Mouse (Mus musculus): ENCODE measurements around the gene Hagh. TPM values are rescaled to one million over a fixed set of nuclear protein-coding genes. Genes with fewer than 3 reads are reported as not detected.

Hagh gene
- total and polyA plus RNA-seq, 2 experiments: 855 to 900 TPM

GRCm38 (mm10) chr17:24857831-24858470, 18.0 kb downstream of the Hagh start:
- Histone ChIP-seq H3K4me3 (ENCODE audit: insufficient read depth, low read depth, low read length) (peak overlapping the region; percentile 15; the same call in 1 of the 2 replicates), H3K27me3 (ENCODE audit: control insufficient read depth, insufficient read depth, low read length) (no peaks in the 10 kb centered on the region), H3K79me2 (ENCODE audit: control insufficient read depth, insufficient read depth, low read length) (peaks cover 5% of the 10 kb centered on the region; the same call in 1 of the 2 replicates), H3K36me3 (ENCODE audit: control insufficient read depth, insufficient read depth, low read length) (peaks cover 62% of the 10 kb centered on the region), H3K9ac (ENCODE audit: low read depth, low read length) (peak overlapping the region; percentile 54), H3K27ac (replicated peaks; ENCODE audit: insufficient read depth, low read depth, low read length) (peak overlapping the region; percentile 46), H3K4me1 (ENCODE audit: control insufficient read depth, insufficient read depth, low read length) (peaks cover 30% of the 10 kb centered on the region)
- 30% methylated on average over 8 of the region's 8 CpGs for WGBS
- TF ChIP-seq POLR2A (IDR thresholded peaks at IDR 0.05; ENCODE audit: extremely low read depth, insufficient read depth, low read length) (no peak), CTCF (IDR thresholded peaks at IDR 0.05; ENCODE audit: low read depth, low read length) (no peak)
- DNase-seq (ENCODE audit: extremely low read depth, low read depth, low spot score): peak; percentile 90

- Histone ChIP-seq H3K27ac (replicated peaks; ENCODE audit: insufficient read depth, low read depth, low read length) (peak overlapping the region; percentile 27; the same call in 1 of the 2 replicates), H3K4me3 (ENCODE audit: insufficient read depth, low read depth, low read length) (no peak overlapping the region), H3K79me2 (ENCODE audit: control insufficient read depth, insufficient read depth, low read length) (no peaks in the 10 kb centered on the region; the same call in 1 of the 2 replicates), H3K4me1 (ENCODE audit: control insufficient read depth, insufficient read depth, low read length) (peaks cover 27% of the 10 kb centered on the region), H3K27me3 (ENCODE audit: control insufficient read depth, insufficient read depth, low read length) (no peaks in the 10 kb centered on the region), H3K36me3 (ENCODE audit: control insufficient read depth, insufficient read depth, low read length) (peaks cover 62% of the 10 kb centered on the region), H3K9ac (ENCODE audit: low read depth, low read length) (peak overlapping the region; percentile 21; the same call in 1 of the 2 replicates)
- no peak for DNase-seq (ENCODE audit: extremely low read depth, low read depth, low spot score)
- TF ChIP-seq POLR2A (IDR thresholded peaks at IDR 0.05; ENCODE audit: extremely low read depth, insufficient read depth, low read length) (no peak), CTCF (IDR thresholded peaks at IDR 0.05; ENCODE audit: low read depth, low read length) (no peak)
- WGBS: 41% methylated on average over 6 of the region's 6 CpGs
These were observed 19.0 kb downstream of the Hagh start for GRCm38 (mm10) chr17:24858967-24859366.

GRCm38 (mm10) chr17:24860076-24860475, 20.1 kb downstream of the Hagh start:
- Histone ChIP-seq H3K79me2 (ENCODE audit: control insufficient read depth, insufficient read depth, low read length) (no peaks in the 10 kb centered on the region; the same call in 1 of the 2 replicates), H3K4me1 (ENCODE audit: control insufficient read depth, insufficient read depth, low read length) (peaks cover 27% of the 10 kb centered on the region), H3K27me3 (ENCODE audit: control insufficient read depth, insufficient read depth, low read length) (no peaks in the 10 kb centered on the region), H3K4me3 (ENCODE audit: insufficient read depth, low read depth, low read length) (no peak overlapping the region), H3K27ac (replicated peaks; ENCODE audit: insufficient read depth, low read depth, low read length) (0 out of 2 replicates have a peak overlapping the region, but pooled peaks have one; percentile 5), H3K9ac (ENCODE audit: low read depth, low read length) (no peak overlapping the region), H3K36me3 (ENCODE audit: control insufficient read depth, insufficient read depth, low read length) (peaks cover 65% of the 10 kb centered on the region)
- TF ChIP-seq POLR2A (IDR thresholded peaks at IDR 0.05; ENCODE audit: extremely low read depth, insufficient read depth, low read length): no peak
- TF ChIP-seq CTCF (IDR thresholded peaks at IDR 0.05; ENCODE audit: low read depth, low read length): no peak
- WGBS: 59% methylated on average over 8 of the region's 8 CpGs
- DNase-seq (ENCODE audit: extremely low read depth, low read depth, low spot score): no peak

GRCm38 (mm10) chr17:24861785-24862184, 21.8 kb downstream of the Hagh start:
- peaks cover 16% of the 10 kb centered on the region for H3K4me1 ChIP-seq (ENCODE audit: control insufficient read depth, insufficient read depth, low read length)
- DNase-seq (ENCODE audit: extremely low read depth, low read depth, low spot score): no peak
- H3K9ac ChIP-seq (ENCODE audit: low read depth, low read length): no peak overlapping the region
- peaks cover 60% of the 10 kb centered on the region for H3K36me3 ChIP-seq (ENCODE audit: control insufficient read depth, insufficient read depth, low read length)
- H3K27me3 ChIP-seq (ENCODE audit: control insufficient read depth, insufficient read depth, low read length): no peaks in the 10 kb centered on the region
- H3K27ac ChIP-seq (replicated peaks; ENCODE audit: insufficient read depth, low read depth, low read length): no peak overlapping the region
- no peak for TF ChIP-seq POLR2A (IDR thresholded peaks at IDR 0.05; ENCODE audit: extremely low read depth, insufficient read depth, low read length)
- no peak for TF ChIP-seq CTCF (IDR thresholded peaks at IDR 0.05; ENCODE audit: low read depth, low read length)
- 79% methylated on average over 3 of the region's 3 CpGs for WGBS
- no peak overlapping the region for H3K4me3 ChIP-seq (ENCODE audit: insufficient read depth, low read depth, low read length)
- H3K79me2 ChIP-seq (ENCODE audit: control insufficient read depth, insufficient read depth, low read length): no peaks in the 10 kb centered on the region

GRCm38 (mm10) chr17:24865776-24866175, 25.8 kb downstream of the Hagh start, which contains the start of gene Igfals:
Igfals (plus strand) TSS chr17:24865997.
- H3K4me3 ChIP-seq (ENCODE audit: insufficient read depth, low read depth, low read length): no peak within 1 kb of the TSS
- DNase-seq (ENCODE audit: extremely low read depth, low read depth, low spot score): no peak
- no peaks in the 10 kb centered on the region for H3K79me2 ChIP-seq (ENCODE audit: control insufficient read depth, insufficient read depth, low read length)
- H3K4me1 ChIP-seq (ENCODE audit: control insufficient read depth, insufficient read depth, low read length): peaks cover 6% of the 10 kb centered on the region; the same call in 1 of the 2 replicates
- no peak for TF ChIP-seq CTCF (IDR thresholded peaks at IDR 0.05; ENCODE audit: low read depth, low read length)
- TF ChIP-seq POLR2A (IDR thresholded peaks at IDR 0.05; ENCODE audit: extremely low read depth, insufficient read depth, low read length): no peak
- peaks cover 46% of the 10 kb centered on the region for H3K36me3 ChIP-seq (ENCODE audit: control insufficient read depth, insufficient read depth, low read length)
- H3K9ac ChIP-seq (ENCODE audit: low read depth, low read length): no peak within 1 kb of the TSS
- H3K27me3 ChIP-seq (ENCODE audit: control insufficient read depth, insufficient read depth, low read length): no peaks in the 10 kb centered on the region
- WGBS: 69% methylated on average over 8 of the region's 8 CpGs
- H3K27ac ChIP-seq (replicated peaks; ENCODE audit: insufficient read depth, low read depth, low read length): no peak within 1 kb of the TSS

GRCm38 (mm10) chr17:24867914-24868313, 28.0 kb downstream of the Hagh start:
- no peak for DNase-seq (ENCODE audit: extremely low read depth, low read depth, low spot score)
- H3K27me3 ChIP-seq (ENCODE audit: control insufficient read depth, insufficient read depth, low read length): no peaks in the 10 kb centered on the region
- no peak overlapping the region for H3K4me3 ChIP-seq (ENCODE audit: insufficient read depth, low read depth, low read length)
- peaks cover 6% of the 10 kb centered on the region; the same call in 1 of the 2 replicates for H3K4me1 ChIP-seq (ENCODE audit: control insufficient read depth, insufficient read depth, low read length)
- no peaks in the 10 kb centered on the region for H3K79me2 ChIP-seq (ENCODE audit: control insufficient read depth, insufficient read depth, low read length)
- WGBS: 87% methylated on average over 10 of the region's 10 CpGs
- no peak overlapping the region for H3K9ac ChIP-seq (ENCODE audit: low read depth, low read length)
- TF ChIP-seq CTCF (IDR thresholded peaks at IDR 0.05; ENCODE audit: low read depth, low read length): no peak
- TF ChIP-seq POLR2A (IDR thresholded peaks at IDR 0.05; ENCODE audit: extremely low read depth, insufficient read depth, low read length): no peak
- H3K36me3 ChIP-seq (ENCODE audit: control insufficient read depth, insufficient read depth, low read length): peaks cover 27% of the 10 kb centered on the region
- no peak overlapping the region for H3K27ac ChIP-seq (replicated peaks; ENCODE audit: insufficient read depth, low read depth, low read length)

All from liver, adult 2 months (tissue).